Mouse (Mus musculus) neural tube, embryonic 10.5 days (tissue): ENCODE measurements around the gene Bbof1.

Experiments used
- DNase-seq: peaks from one replicate; pipeline ENCODE4 v3.0.0-alpha.2; 2017; ENCODE audit warnings: low spot score; ENCODE audit errors: extremely low spot score

Gene Bbof1

GRCm38 (mm10) chr12:84468701-84469100 is 59.8 kb downstream of the Bbof1 start:
- DNase-seq, result no peak

- no peak for DNase-seq
Measured at GRCm38 (mm10) chr12:84478937-84479336, 70.1 kb downstream of the Bbof1 start.

GRCm38 (mm10) chr12:84481251-84481650 is 72.4 kb downstream of the Bbof1 start:
- no peak for DNase-seq

- no peak for DNase-seq
Measured at GRCm38 (mm10) chr12:84482778-84483585, 74.1 kb downstream of the Bbof1 start.

GRCm38 (mm10) chr12:84487324-84488056 is 78.6 kb downstream of the Bbof1 start:
- peak; percentile 29 for DNase-seq
